Comparison of ENCODE assay signal across 15 mouse cellular contexts in the genomic region with DNA sequence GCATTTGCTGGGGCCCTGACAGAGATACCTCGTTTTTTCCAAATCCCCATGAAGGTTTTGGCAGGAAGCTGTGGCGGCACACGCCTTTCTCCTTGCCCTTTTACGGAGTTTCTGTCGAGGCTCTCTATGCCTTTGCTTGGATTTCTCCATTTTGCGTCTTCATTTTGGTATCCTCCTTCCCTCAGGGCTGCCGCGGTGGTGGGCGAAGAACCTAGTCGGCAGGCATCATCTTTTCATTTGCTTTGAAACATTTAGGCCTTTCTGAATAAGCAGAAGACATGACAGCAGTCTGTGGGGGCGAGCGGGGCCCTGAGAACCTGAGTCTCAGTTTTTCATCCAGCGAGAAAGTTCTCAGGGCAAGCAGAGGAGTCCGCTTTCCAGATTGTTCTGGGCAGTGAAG. TPM values are rescaled to one million over a fixed set of nuclear protein-coding genes. Genes with fewer than 3 reads are reported as not detected.
A peak's percentile ranks its signal among the peaks of the same experiment; 100 is the strongest.
DNase-seq lines count a peak whose midpoint lies in the region; ATAC-seq and TF ChIP-seq lines count a peak whose summit lies in the region.
"Had no signal": no experiment of that assay in that cellular context is flagged by ENCODE, and none has a peak within 500 bp of the region (broad histone marks: within the 10 kb centered on the region; RNA-seq: fewer than 3 reads in every experiment).

No protein-coding gene starts in this region.

- no peak overlapping the region for H3K9ac ChIP-seq in forebrain, embryonic 14.5 days (ENCODE audit: low read length)
- H3K9ac ChIP-seq in forebrain, embryonic 12.5 days: no peak overlapping the region
- H3K9ac ChIP-seq: heart, embryonic 15.5 days; kidney, embryonic 15.5 days; lung, embryonic 15.5 days had no signal

- no peak for TF ChIP-seq POLR2A in brain, embryonic 14.5 days (IDR thresholded peaks at IDR 0.05; ENCODE audit: borderline replicate concordance, extremely low read depth, insufficient read depth, insufficient read length, poor library complexity, severe bottlenecking)
- no peak for TF ChIP-seq POLR2A in olfactory bulb, adult 2 months (IDR thresholded peaks at IDR 0.05; ENCODE audit: insufficient read depth, low read depth, low read length)

- no peaks in the 10 kb centered on the region for H3K27me3 ChIP-seq in forebrain, embryonic 14.5 days (replicated peaks; ENCODE audit: control insufficient read depth, insufficient read depth, low read length)
- H3K27me3 ChIP-seq in forebrain, embryonic 12.5 days: no peaks in the 10 kb centered on the region
- H3K27me3 ChIP-seq: heart, embryonic 15.5 days; kidney, embryonic 15.5 days; lung, embryonic 15.5 days had no signal

- H3K4me1 ChIP-seq in forebrain, embryonic 14.5 days (ENCODE audit: control insufficient read depth, insufficient read depth, low read length): no peaks in the 10 kb centered on the region
- peaks cover 3% of the 10 kb centered on the region; the same call in 1 of the 2 replicates for H3K4me1 ChIP-seq in forebrain, embryonic 12.5 days
- peaks cover 30% of the 10 kb centered on the region for H3K4me1 ChIP-seq in olfactory bulb, adult 2 months (ENCODE audit: control insufficient read depth, insufficient read depth, low read length)
- H3K4me1 ChIP-seq: lung, embryonic 15.5 days had no signal

- no peak for DNase-seq in forebrain, embryonic 14.5 days (ENCODE audit: low spot score)
- DNase-seq in left cerebral cortex, adult 11 months (ENCODE audit: low spot score): peak; percentile 33
- DNase-seq in left cerebral cortex, postnatal 10 days (ENCODE audit: extremely low spot score in 1 of 2, low spot score in 2 of 2): no peak
- peak; percentile 13 for DNase-seq in brain, embryonic 14.5 days (ENCODE audit: low read depth)
- DNase-seq in lung, postnatal 36 days: no peak
- DNase-seq in retina, postnatal 1 day: no peak
- DNase-seq: adrenal gland, postnatal 10 days; cerebellum, postnatal 14 days; heart, adult 11 months; thymus, postnatal 4 days had no signal

- no peak for TF ChIP-seq CTCF in brain, embryonic 14.5 days (IDR thresholded peaks at IDR 0.05; ENCODE audit: borderline replicate concordance, extremely low read depth, insufficient read depth, insufficient read length)
- no peak for TF ChIP-seq CTCF in olfactory bulb, adult 2 months (IDR thresholded peaks at IDR 0.05; ENCODE audit: insufficient read depth, low read depth, low read length)

- no peak overlapping the region for H3K4me3 ChIP-seq in forebrain, embryonic 14.5 days (ENCODE audit: low read depth, low read length)
- no peak overlapping the region for H3K4me3 ChIP-seq in forebrain, embryonic 12.5 days (replicated peaks)
- H3K4me3 ChIP-seq in olfactory bulb, adult 2 months (ENCODE audit: insufficient read depth, low read depth, low read length): no peak overlapping the region
- H3K4me3 ChIP-seq: heart, embryonic 15.5 days; kidney, embryonic 15.5 days; lung, embryonic 15.5 days had no signal

- H3K27ac ChIP-seq in forebrain, embryonic 14.5 days (ENCODE audit: low read depth, low read length): 0 out of 2 replicates have a peak overlapping the region, but pooled peaks have one; percentile 36
- H3K27ac ChIP-seq in forebrain, embryonic 12.5 days: no peak overlapping the region
- H3K27ac ChIP-seq in olfactory bulb, adult 2 months (ENCODE audit: insufficient read depth, low read depth, low read length): peak overlapping the region; percentile 90
- H3K27ac ChIP-seq: heart, embryonic 15.5 days; kidney, embryonic 15.5 days; lung, embryonic 15.5 days had no signal

- H3K36me3 ChIP-seq in forebrain, embryonic 14.5 days (ENCODE audit: control insufficient read depth, insufficient read depth, low read length): no peaks in the 10 kb centered on the region
- H3K36me3 ChIP-seq in forebrain, embryonic 12.5 days (replicated peaks): no peaks in the 10 kb centered on the region
- H3K36me3 ChIP-seq: heart, embryonic 15.5 days; kidney, embryonic 15.5 days; lung, embryonic 15.5 days had no signal

- intact Hi-C loops in left cerebral cortex, postnatal 10 days (cut with DNase I): loop anchor here (5.0 kb wide), 1 partner anchor 37 kb away; no protein-coding TSS in a partner anchor

- WGBS in forebrain, embryonic 14.5 days: 86% methylated on average over 14 of the region's 14 CpGs
- 86% methylated on average over 14 of the region's 14 CpGs for WGBS in forebrain, embryonic 12.5 days
- WGBS in olfactory bulb, adult 2 months: 44% methylated on average over 14 of the region's 14 CpGs

- H3K9me3 ChIP-seq in forebrain, embryonic 14.5 days (replicated peaks; ENCODE audit: control insufficient read depth, low read length): no peaks in the 10 kb centered on the region
- H3K9me3 ChIP-seq in forebrain, embryonic 12.5 days: no peaks in the 10 kb centered on the region
- H3K9me3 ChIP-seq: heart, embryonic 15.5 days; kidney, embryonic 15.5 days; lung, embryonic 15.5 days had no signal

- no peak for ATAC-seq in forebrain, embryonic 14.5 days
- ATAC-seq in forebrain, embryonic 12.5 days (ENCODE audit: low FRiP score): no peak

- H3K4me2 ChIP-seq in forebrain, embryonic 14.5 days (ENCODE audit: low read length): no peak overlapping the region
- H3K4me2 ChIP-seq in forebrain, embryonic 12.5 days: no peak overlapping the region
- H3K4me2 ChIP-seq: heart, embryonic 15.5 days; kidney, embryonic 15.5 days; lung, embryonic 15.5 days had no signal

RNA-seq across cellular contexts. Expression of gene Prkce, which starts 47.2 kb away (rescaled TPM):
- polyA plus RNA-seq in forebrain, embryonic 14.5 days (2014; fragmentation: Nextera tagmentation; extraction: Ambion mirVana): 16.9 and 26.1 TPM in 2 replicates
- 4.6 and 6.0 TPM in 2 replicates for polyA plus RNA-seq in forebrain, embryonic 12.5 days (2016; fragmentation: Nextera tagmentation; extraction: Ambion mirVana)
- total RNA-seq in left cerebral cortex, postnatal 10 days (2021): 100 to 1,000 TPM; 273 to 281 TPM
- polyA plus RNA-seq in brain, embryonic 14.5 days (2012; rRNA removed): 10.8 and 21.8 TPM in 2 replicates
- 221 TPM in 1 of 2 replicates, not detected in the other for polyA plus RNA-seq in olfactory bulb, adult 2 months (2012; ENCODE audit: insufficient read depth, insufficient read length, low replicate concordance, missing spikeins)

Comparison
In these comparisons a context has a peak if more than half of its experiments do, and no peak if none do; other contexts are left out.
1. DNase-seq: peak in left cerebral cortex, adult 11 months (single experiment) and brain, embryonic 14.5 days (single experiment); none in forebrain, embryonic 14.5 days (single experiment), left cerebral cortex, postnatal 10 days (0 of 2), lung, postnatal 36 days (single experiment) and retina, postnatal 1 day (single experiment).